Mouse (Mus musculus): ENCODE data around the gene Ring1. TPM values are rescaled to one million over a fixed set of nuclear protein-coding genes. Genes with fewer than 3 reads are reported as not detected.
"Not testable (repeated sequence)": the region's sequence is repeated elsewhere in the genome, so short reads cannot be mapped to it uniquely, and the experiment has no call there.

The Ring1 gene
- polyA plus RNA-seq, 2 experiments from 2014 or later: 2.2 to 3.4 TPM

- no peak for ATAC-seq
Measured at GRCm38 (mm10) chr17:34028501-34029149, 4.1 kb upstream of the Ring1 start.

GRCm38 (mm10) chr17:34027656-34028223 is 3.3 kb upstream of the Ring1 start, which contains the start of gene H2-Ke6:
Gene H2-Ke6 (minus strand): TSS chr17:34028060.
- ATAC-seq: peak; percentile 41

- peak; percentile 60 for ATAC-seq
Measured at GRCm38 (mm10) chr17:34026917-34027655, 2.6 kb upstream of the Ring1 start.

GRCm38 (mm10) chr17:34026221-34026620 is 1.7 kb upstream of the Ring1 start:
- no peak for ATAC-seq

GRCm38 (mm10) chr17:34025756-34026151 is 1.3 kb upstream of the Ring1 start:
- no peak for ATAC-seq

- peak; percentile 3 for ATAC-seq
Measured at GRCm38 (mm10) chr17:34024861-34025755, 628 bp upstream of the Ring1 start.

DNA sequence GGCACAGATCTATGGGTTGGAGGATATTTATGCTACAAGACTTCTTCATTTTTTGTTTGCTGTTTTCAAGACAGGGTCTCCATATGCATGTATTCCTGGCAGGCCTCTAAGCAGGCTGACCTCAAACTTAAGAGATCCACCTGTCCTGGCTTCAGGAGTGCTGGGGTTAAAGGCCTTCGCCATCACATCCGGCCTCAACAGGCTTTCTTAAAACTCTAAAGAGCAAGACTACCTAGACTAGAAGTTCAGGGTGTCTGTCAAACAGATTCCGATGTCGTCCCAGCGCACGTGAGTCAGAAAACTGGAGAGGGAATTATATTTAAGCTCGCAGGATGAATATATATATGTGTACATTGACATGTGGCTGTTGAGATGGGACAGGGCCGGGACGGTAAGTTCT is 802 bp downstream of the Ring1 start:
- no peak for ATAC-seq

DNA sequence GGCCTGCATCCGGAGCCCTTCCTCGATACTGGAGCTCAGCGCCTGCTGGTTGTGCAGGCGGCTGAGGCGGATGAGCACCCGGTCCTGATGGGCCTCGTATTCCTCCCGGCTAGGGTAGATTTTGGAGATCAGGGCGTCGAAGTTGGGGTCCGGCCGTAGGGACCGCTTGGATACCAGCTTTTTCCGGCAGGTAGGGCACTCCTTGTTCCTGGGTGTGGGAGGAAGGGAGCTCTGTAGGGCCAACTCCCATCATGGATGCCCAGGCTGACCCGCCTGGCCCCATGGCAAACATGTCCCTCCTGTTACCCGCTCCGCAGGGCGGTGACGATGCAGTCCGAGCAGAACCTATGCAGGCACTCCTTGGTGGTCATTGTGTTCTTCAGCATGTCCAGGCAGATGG is 1.5 kb downstream of the Ring1 start:
- no peak for ATAC-seq

- ATAC-seq: no peak
Measured at GRCm38 (mm10) chr17:34022414-34022783, 2.1 kb downstream of the Ring1 start.

DNA sequence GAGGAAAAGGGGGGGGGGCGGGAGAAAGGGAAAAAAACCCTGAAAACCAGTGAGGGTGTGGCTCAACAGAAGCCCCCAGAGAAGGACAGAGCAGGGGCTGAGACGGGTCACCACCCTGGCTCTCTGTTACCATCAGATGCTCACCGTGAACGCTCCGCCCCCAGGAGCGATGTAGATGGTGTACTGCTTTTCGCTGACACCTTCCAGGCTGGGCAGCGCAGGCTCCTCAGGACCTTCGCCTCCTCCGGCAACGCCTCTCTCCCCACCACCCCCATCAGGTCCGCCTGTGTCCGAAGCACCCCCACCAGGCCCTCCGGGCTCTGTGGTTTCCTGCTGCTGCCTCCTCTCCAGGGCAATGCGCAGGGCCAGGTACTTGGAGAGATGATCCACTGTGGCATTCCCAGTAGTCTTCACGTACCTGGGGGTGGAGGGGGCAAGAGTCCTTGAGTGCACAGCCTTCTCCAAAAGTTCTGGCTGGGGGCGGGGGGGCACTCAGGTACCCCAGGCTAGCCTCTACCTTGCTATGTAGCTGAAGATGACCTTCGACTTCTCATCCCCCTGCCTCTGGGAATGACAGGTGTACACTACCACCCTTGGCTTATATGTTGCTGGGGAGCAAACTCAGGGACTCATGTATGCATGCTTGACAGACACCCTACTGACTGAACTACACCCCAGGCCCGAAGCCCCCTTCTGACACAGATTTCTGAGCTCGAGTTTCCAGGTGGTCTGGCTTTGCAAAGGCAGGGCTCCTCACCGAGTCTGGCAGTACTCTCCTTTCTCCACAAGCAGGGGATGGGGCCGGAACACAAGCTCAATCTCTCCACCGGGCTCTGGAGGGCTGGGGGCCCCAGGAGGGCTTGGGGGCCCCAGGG is 2.7 kb downstream of the Ring1 start:
- no peak for ATAC-seq

DNA sequence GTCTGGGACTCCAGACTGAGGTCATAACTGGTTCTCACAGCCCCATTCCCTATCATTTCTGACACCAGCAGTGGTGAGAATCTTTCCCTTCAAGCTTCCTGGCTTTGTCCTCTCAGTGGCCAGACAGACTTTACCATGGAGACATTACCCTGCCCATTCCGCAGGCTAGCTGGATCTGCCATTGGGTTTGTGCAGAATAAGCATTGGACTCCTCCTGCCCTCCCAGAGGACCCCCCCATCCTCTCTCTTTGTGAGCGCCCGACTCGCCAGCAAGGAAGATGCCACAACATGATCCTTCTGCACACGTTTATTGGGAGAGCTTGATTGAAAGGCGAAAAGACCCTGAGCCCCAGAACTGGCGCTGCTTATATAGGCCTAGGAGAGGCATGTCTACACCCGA is 11.0 kb downstream of the Ring1 start:
- no peak for ATAC-seq

- no peak for ATAC-seq
Measured at GRCm38 (mm10) chr17:34010156-34010555, 14.3 kb downstream of the Ring1 start.

DNA sequence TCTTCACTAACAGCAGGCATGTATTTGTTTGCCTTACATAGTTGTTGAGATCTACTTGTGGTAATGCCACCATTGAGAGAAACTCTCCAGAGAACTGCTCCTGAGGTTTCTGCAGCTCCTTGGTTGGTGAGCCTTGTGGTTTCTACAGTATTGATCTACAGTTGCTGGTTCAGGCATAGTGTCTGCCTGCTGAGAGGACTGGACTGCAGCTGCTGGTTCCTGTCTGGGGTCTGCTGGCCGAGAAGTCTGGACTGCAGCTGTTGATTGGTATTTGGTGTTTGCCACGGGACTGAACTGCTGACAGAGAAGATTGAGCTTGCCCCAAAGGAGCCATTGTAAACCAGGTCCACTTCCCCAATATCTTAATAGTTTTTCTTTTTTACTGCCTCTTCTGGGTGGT is 17.9 kb downstream of the Ring1 start:
- ATAC-seq: no peak

GRCm38 (mm10) chr17:34003426-34003825 is 21.1 kb downstream of the Ring1 start:
- no peak for ATAC-seq

DNA sequence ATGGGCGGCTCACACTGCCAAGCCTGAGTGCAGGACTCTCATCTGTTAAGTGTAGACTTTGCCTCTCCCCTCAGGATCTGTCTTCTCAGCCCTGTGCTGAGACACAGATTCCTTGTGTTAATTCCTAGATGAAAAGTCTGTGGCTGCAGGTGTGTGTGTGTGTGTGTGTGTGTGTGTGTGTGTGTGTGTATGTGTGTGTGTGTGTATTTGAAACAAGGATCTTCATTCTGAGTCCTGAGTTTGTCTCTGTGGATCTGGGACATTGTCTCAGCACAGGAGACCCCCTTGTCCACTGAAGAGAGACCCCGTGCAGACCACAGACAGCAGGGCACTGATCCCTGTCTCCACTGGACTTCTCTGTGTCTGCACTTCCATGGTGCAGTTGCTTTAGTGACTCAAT is 23.7 kb downstream of the Ring1 start:
- ATAC-seq: not testable (repeated sequence)

DNA sequence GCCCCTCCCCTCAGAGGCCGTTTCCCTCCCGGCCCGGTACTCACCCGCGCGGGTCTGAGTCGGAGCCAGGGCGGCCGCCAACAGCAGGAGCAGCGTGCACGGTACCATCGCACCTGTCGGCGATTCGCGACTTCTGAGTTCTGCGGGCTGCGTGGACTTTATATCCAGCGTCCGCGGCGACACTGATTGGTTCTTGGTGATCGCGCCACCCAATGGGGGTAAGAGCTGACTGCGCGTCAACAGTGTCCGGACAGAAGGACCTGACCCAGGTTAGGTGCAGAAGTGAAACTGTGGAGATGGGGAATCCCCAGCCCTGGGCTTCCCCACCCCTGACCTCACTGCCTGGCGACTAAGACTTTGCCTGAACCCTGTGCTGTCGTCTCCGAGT is 24.3 kb downstream of the Ring1 start, which contains the start of gene H2-K1:
H2-K1 (minus strand) TSS at position 198 of the 388 bp plus-strand sequence.
- ATAC-seq: peak; percentile 91

DNA sequence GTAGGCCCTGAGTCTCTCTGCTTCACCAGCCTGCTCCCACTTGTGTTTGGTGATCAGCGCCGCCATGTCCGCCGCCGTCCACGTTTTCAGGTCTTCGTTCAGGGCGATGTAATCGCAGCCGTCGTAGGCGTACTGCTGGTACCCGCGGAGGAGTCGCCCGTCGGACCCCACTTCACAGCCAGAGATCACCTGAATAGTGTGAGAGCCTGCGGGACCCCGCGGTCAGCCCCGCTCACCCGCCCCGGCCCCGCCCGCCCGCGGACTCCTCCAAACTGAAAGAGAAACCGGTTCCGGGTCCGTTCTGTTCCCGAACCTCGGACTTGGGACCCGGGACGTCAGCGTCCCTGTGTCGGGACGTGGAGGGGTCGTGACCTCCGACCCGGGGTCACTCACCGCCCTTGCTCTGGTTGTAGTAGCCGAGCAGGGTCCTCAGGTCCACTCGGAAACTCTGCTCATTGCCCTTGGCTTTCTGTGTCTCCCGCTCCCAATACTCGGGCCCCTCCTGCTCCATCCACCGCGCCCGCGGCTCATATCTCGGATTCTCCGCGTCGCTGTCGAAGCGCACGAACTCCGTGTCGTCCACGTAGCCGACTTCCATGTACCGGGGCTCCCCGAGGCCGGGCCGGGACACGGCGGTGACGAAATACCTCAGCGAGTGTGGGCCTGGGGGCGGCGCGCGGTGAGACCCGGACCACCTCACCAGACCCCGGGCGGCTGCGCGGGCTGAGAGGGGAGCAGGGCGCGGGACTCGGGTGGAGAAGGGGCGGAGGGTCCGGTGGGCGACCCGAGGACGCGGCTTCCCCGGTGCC is 24.9 kb downstream of the Ring1 start:
- ATAC-seq: peak; percentile 4

DNA sequence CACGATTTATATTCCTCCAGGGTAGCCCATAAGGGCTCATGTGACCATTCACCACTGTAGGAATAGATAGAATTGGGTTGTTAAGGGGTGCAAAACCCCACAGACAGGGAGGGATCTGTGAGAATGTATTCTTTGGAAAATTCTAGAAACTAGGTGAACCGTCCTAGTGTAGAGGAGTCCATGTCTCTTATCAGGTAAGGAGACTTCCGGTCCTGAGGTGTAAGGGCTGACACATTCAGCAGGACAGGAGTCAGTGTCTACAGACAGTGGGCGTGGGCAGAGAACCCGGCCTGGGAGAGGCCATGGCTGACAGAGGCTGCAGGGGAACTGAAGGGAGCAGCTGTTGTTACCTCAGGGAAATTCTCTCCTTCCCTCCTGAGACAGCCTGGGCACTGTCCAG is 25.8 kb downstream of the Ring1 start:
- not testable (repeated sequence) for ATAC-seq

GRCm38 (mm10) chr17:33997025-33997424 is 27.5 kb downstream of the Ring1 start:
- ATAC-seq: not testable (repeated sequence)

GRCm38 (mm10) chr17:33995651-33996050 is 28.8 kb downstream of the Ring1 start:
- ATAC-seq: no peak

GRCm38 (mm10) chr17:33994959-33995358 is 29.5 kb downstream of the Ring1 start:
- ATAC-seq: no peak
